Mouse (Mus musculus): ENCODE measurements at regions not wholly inside any gene's neighbourhood (a gene's known extent, or its start where the extent isn't known, plus 50 kb on each side); places are given as distances from the start of the nearest gene placed in this dataset.
"Not testable (repeated sequence)": the region's sequence is repeated elsewhere in the genome, so short reads cannot be mapped to it uniquely, and the experiment has no call there.

DNA sequence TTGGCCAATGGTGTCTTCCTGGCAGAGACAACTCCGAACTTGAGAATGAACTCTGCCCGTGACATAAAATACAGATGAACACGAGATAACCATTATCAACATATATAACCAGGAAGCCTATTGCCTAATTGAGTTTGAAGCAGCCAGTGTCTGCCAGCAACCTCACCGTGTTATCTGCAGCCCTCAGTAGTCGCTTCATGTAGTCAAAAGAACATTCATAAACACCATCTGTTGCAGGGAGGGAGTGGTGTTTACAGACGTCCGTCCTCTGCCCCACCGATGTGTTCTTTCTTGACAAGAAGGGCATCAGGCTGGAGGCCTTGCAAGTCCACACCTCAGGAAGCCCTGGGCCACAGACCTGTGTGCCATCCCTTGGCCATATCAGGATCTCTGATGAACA is 173.3 kb downstream of the Katnal1 start:
- Histone ChIP-seq H3K4me1 (replicated peaks) (peaks cover 5% of the 10 kb centered on the region; the same call in 1 of the 2 replicates), H3K4me3 (replicated peaks) (no peak overlapping the region), H3K36me3 (no peaks in the 10 kb centered on the region), H3K9ac (no peak overlapping the region), H3K27me3 (no peaks in the 10 kb centered on the region), H3K27ac (no peak overlapping the region), H3K4me2 (no peak overlapping the region), H3K9me3 (replicated peaks) (peaks cover 6% of the 10 kb centered on the region; the same call in 1 of the 2 replicates)
- DNase-seq (no peak), ATAC-seq (ENCODE audit: low read depth) (peak; percentile 56)
- 47% methylated on average over 8 of the region's 8 CpGs for WGBS (ENCODE audit: insufficient replicate concordance)

DNA sequence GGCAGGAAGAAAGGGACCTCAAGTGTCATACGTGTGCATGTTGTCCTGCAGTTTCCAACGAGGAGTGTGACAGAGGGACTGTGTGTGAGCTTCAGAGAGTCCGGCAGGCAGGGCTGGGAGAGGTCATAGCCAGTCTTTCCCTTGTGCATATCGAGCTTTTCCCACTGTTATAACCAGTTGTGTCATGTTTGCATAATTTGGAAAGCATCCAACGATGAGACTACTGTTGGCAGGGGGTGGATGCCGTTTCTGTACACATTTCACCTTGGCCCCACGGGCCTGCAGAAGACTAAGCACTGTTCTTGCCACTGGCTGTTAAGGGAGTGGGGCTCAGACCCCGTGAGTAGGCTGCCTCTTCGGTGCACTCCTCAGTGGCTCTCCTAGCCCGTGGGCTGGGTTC is 174.2 kb downstream of the Katnal1 start:
- DNase-seq, result no peak
- H3K36me3 ChIP-seq, result no peaks in the 10 kb centered on the region
- H3K9ac ChIP-seq, result no peak overlapping the region
- ATAC-seq (ENCODE audit: low read depth), result no peak
- peaks cover 5% of the 10 kb centered on the region; the same call in 1 of the 2 replicates for H3K4me1 ChIP-seq (replicated peaks)
- H3K27ac ChIP-seq, result no peak overlapping the region
- peaks cover 6% of the 10 kb centered on the region; the same call in 1 of the 2 replicates for H3K9me3 ChIP-seq (replicated peaks)
- no peak overlapping the region for H3K4me3 ChIP-seq (replicated peaks)
- 63% methylated on average over 10 of the region's 10 CpGs for WGBS (ENCODE audit: insufficient replicate concordance)
- H3K27me3 ChIP-seq, result no peaks in the 10 kb centered on the region
- no peak overlapping the region for H3K4me2 ChIP-seq

DNA sequence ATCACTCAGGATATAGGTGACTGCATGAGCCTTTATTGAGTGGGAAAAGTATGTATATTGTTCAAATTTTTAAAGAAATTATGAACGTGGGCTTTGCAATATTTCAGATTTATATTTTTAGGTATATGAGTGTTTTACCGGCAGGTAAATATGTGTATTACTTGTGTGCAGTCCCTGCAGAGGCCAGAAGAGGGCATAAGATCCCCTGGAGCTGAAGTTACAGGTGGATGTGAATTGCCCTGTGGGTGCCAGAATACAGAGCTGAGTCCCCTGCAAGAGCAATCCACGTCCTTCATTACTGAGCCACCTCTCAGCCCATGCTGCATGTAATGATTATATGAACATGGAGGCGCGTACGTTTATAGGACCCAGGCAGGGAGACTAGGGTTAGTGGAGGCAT is 174.8 kb downstream of the Katnal1 start:
- WGBS (ENCODE audit: insufficient replicate concordance), result 80% methylated on average over 6 of the region's 6 CpGs
- Histone ChIP-seq H3K9ac (no peak overlapping the region), H3K27me3 (no peaks in the 10 kb centered on the region), H3K4me2 (no peak overlapping the region), H3K36me3 (no peaks in the 10 kb centered on the region), H3K4me3 (replicated peaks) (no peak overlapping the region), H3K9me3 (replicated peaks) (peaks cover 6% of the 10 kb centered on the region; the same call in 1 of the 2 replicates), H3K27ac (no peak overlapping the region), H3K4me1 (replicated peaks) (peaks cover 5% of the 10 kb centered on the region; the same call in 1 of the 2 replicates)
- DNase-seq (no peak), ATAC-seq (ENCODE audit: low read depth) (no peak)

GRCm38 (mm10) chr5:148753457-148753856 is 175.7 kb downstream of the Katnal1 start:
- Histone ChIP-seq H3K9me3 (replicated peaks) (peaks cover 6% of the 10 kb centered on the region; the same call in 1 of the 2 replicates), H3K4me1 (replicated peaks) (peaks cover 5% of the 10 kb centered on the region; the same call in 1 of the 2 replicates), H3K9ac (no peak overlapping the region), H3K27ac (no peak overlapping the region), H3K36me3 (no peaks in the 10 kb centered on the region), H3K4me2 (no peak overlapping the region), H3K4me3 (replicated peaks) (no peak overlapping the region), H3K27me3 (no peaks in the 10 kb centered on the region)
- DNase-seq (no peak), ATAC-seq (ENCODE audit: low read depth) (no peak)
- WGBS (ENCODE audit: insufficient replicate concordance), result 73% methylated on average over 4 of the region's 4 CpGs

DNA sequence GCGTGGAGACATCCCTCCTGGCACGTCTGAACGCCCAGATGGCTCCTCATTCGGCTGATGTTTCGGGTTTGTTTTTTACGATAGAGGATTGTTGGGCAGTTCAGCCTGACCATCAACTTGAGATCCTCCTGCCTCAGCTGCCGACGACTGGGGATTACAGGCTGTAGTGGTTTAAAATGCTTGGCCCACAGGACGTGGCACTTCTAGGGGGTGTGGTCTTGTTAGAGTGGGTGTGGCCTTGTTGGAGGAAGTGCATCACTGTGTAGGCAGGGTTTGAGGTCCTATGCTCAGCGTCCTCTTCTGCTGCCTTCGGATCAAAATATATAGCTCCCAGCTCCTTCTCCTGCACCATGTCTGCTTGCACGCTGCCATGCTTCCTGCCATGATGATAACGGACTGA is 177.1 kb downstream of the Katnal1 start:
- peaks cover 6% of the 10 kb centered on the region; the same call in 1 of the 2 replicates for H3K9me3 ChIP-seq (replicated peaks)
- DNase-seq (no peak), ATAC-seq (ENCODE audit: low read depth) (no peak)
- no peak overlapping the region for H3K4me3 ChIP-seq (replicated peaks)
- no peaks in the 10 kb centered on the region for H3K27me3 ChIP-seq
- 86% methylated on average over 13 of the region's 13 CpGs for WGBS (ENCODE audit: insufficient replicate concordance)
- H3K4me2 ChIP-seq, result no peak overlapping the region
- H3K27ac ChIP-seq, result no peak overlapping the region
- H3K9ac ChIP-seq, result no peak overlapping the region
- H3K4me1 ChIP-seq (replicated peaks), result peaks cover 5% of the 10 kb centered on the region; the same call in 1 of the 2 replicates
- H3K36me3 ChIP-seq, result no peaks in the 10 kb centered on the region

- WGBS (ENCODE audit: insufficient replicate concordance), result 78% methylated on average over 16 of the region's 16 CpGs
- H3K36me3 ChIP-seq, result no peaks in the 10 kb centered on the region
- H3K9me3 ChIP-seq (replicated peaks), result peaks cover 3% of the 10 kb centered on the region; the same call in 1 of the 2 replicates
- ATAC-seq (ENCODE audit: low read depth) (no peak), DNase-seq (no peak)
- no peak overlapping the region for H3K27ac ChIP-seq
- peaks cover 3% of the 10 kb centered on the region; the same call in 1 of the 2 replicates for H3K4me1 ChIP-seq (replicated peaks)
- no peak overlapping the region for H3K9ac ChIP-seq
- H3K4me3 ChIP-seq (replicated peaks), result no peak overlapping the region
- H3K27me3 ChIP-seq, result no peaks in the 10 kb centered on the region
- no peak overlapping the region for H3K4me2 ChIP-seq
Measured at GRCm38 (mm10) chr5:148750002-148750734, 179.0 kb downstream of the Katnal1 start.

DNA sequence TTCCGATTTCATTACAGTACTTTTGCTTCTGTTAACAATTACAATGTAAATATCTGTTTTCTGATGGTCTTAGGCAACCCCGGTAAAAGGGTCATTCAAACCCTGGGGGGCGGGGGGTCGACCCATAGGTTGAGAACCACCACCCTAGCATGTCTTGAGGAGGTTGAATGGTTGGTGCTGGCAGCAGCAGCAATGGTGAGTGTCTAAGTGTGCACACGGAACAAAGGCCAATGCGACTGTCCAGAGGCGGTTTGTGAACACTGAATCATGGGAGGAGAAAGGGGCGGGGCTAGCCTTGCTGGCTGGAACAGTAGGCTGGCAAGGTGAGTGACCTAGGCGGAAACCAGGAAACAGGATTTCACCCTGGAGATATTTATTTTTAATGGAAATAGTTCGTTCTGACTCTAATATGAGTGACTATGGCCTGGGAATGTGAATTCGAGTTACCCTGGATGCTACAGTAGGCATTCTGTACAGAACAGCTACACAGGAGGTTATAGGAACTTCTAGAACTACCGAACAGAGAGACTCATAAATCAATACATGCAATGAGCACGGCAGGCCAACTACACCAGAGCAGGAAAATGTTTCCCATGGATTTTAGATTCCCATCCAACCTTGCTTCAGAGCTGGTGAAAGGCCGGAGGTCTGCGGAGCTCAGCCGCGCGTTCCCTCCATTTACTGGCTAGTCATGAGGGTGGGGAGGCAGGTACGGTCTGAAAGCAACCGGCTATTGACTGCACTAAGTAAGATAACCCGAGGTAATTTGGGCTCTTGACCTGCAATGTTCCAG is 181.0 kb downstream of the Katnal1 start:
- H3K36me3 ChIP-seq, result no peaks in the 10 kb centered on the region
- DNase-seq (no peak), ATAC-seq (ENCODE audit: low read depth) (no peak)
- peaks cover 3% of the 10 kb centered on the region; the same call in 1 of the 2 replicates for H3K9me3 ChIP-seq (replicated peaks)
- H3K27ac ChIP-seq, result no peak overlapping the region
- no peak overlapping the region for H3K4me2 ChIP-seq
- no peaks in the 10 kb centered on the region for H3K27me3 ChIP-seq
- 76% methylated on average over 21 of the region's 21 CpGs for WGBS (ENCODE audit: insufficient replicate concordance)
- no peak overlapping the region for H3K9ac ChIP-seq
- no peak overlapping the region for H3K4me3 ChIP-seq (replicated peaks)
- no peaks in the 10 kb centered on the region for H3K4me1 ChIP-seq (replicated peaks)

- Histone ChIP-seq H3K27me3 (no peaks in the 10 kb centered on the region), H3K4me3 (replicated peaks) (no peak overlapping the region), H3K9ac (no peak overlapping the region), H3K27ac (no peak overlapping the region), H3K36me3 (no peaks in the 10 kb centered on the region), H3K4me1 (replicated peaks) (no peaks in the 10 kb centered on the region), H3K9me3 (replicated peaks) (peaks cover 3% of the 10 kb centered on the region; the same call in 1 of the 2 replicates), H3K4me2 (no peak overlapping the region)
- DNase-seq, result no peak
- no peak for ATAC-seq (ENCODE audit: low read depth)
- 61% methylated on average over 3 of the region's 3 CpGs for WGBS (ENCODE audit: insufficient replicate concordance)
Measured at GRCm38 (mm10) chr5:148747549-148747948, 181.6 kb downstream of the Katnal1 start.

DNA sequence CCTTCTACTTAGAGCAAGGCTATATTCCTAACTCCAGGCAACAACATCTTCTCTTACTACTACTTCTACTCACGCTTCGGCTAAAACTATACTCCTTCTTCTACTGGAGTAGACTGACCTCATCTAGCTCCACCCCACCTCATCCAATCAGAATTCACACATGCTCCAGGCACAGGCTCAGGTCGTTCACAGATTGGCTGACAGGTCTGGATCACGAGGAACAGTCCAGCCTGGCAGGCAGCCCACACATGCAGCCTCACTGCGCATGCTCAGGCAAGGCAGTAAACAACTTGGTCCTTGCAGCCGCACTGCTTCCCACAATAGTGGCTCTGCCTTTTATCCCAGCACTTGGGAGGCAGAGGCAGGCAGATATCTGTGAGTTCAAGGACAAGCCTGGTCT is 182.4 kb downstream of the Katnal1 start:
- H3K9me3 ChIP-seq (replicated peaks); H3K4me3 ChIP-seq (replicated peaks); H3K27me3 ChIP-seq; H3K9ac ChIP-seq; ATAC-seq (ENCODE audit: low read depth); H3K4me1 ChIP-seq (replicated peaks); H3K4me2 ChIP-seq; DNase-seq; H3K27ac ChIP-seq; H3K36me3 ChIP-seq: not testable (repeated sequence)
- WGBS (ENCODE audit: insufficient replicate concordance), result 57% methylated on average over 6 of the region's 6 CpGs

- H3K27ac ChIP-seq, result no peak overlapping the region
- no peak overlapping the region for H3K4me2 ChIP-seq
- 73% methylated on average over 7 of the region's 7 CpGs for WGBS (ENCODE audit: insufficient replicate concordance)
- no peak for ATAC-seq (ENCODE audit: low read depth)
- no peak overlapping the region for H3K9ac ChIP-seq
- no peak overlapping the region for H3K4me3 ChIP-seq (replicated peaks)
- H3K9me3 ChIP-seq (replicated peaks), result no peaks in the 10 kb centered on the region
- no peak for DNase-seq
- H3K4me1 ChIP-seq (replicated peaks), result peaks cover 7% of the 10 kb centered on the region; the same call in 1 of the 2 replicates
- H3K36me3 ChIP-seq, result no peaks in the 10 kb centered on the region
- H3K27me3 ChIP-seq, result no peaks in the 10 kb centered on the region
Measured at GRCm38 (mm10) chr5:148744676-148745391, 184.3 kb downstream of the Katnal1 start.
